Mouse (Mus musculus) C2C12 (cell line): ENCODE data around the gene Kansl1l. TPM values are rescaled to one million over a fixed set of nuclear protein-coding genes. Genes with fewer than 3 reads are reported as not detected.

ENCODE experiments used
- H3K27me3 ChIP-seq: one replicate; pipeline ENCODE4 v1.6.1; 2011; ENCODE audit not compliant: control insufficient read depth, insufficient read depth, insufficient read length
- H3K36me3 ChIP-seq: one replicate; pipeline ENCODE4 v1.6.1; 2011; ENCODE audit not compliant: control insufficient read depth, insufficient read depth
- H3K4me3 ChIP-seq: one replicate; pipeline ENCODE4 v1.5.1; 2011; ENCODE audit warnings: mild to moderate bottlenecking, control low read depth; ENCODE audit not compliant: poor library complexity, insufficient read depth, severe bottlenecking
- H3K79me2 ChIP-seq: one replicate; pipeline ENCODE4 v1.6.1; 2011; ENCODE audit not compliant: control insufficient read depth, insufficient read depth
- H3K79me3 ChIP-seq: one replicate; pipeline ENCODE4 v1.6.1; 2011; ENCODE audit warnings: low read depth, control low read depth
- H3ac ChIP-seq: one replicate; pipeline ENCODE3; 2011; ENCODE audit warnings: low read depth; ENCODE audit not compliant: control insufficient read depth, insufficient read length
- CEBPB ChIP-seq: IDR thresholded peaks from one replicate; pipeline ENCODE4 v1.6.1; 2011; ENCODE audit warnings: low read depth, mild to moderate bottlenecking, control low read depth, moderate library complexity
- CTCF ChIP-seq: IDR thresholded peaks from one replicate; pipeline ENCODE4 v1.5.1; 2011; ENCODE audit not compliant: control insufficient read depth, insufficient read depth, insufficient read length
- FOSL1 ChIP-seq: IDR thresholded peaks from one replicate; pipeline ENCODE4 v1.8.0; 2011; ENCODE audit warnings: mild to moderate bottlenecking, low read length; ENCODE audit not compliant: poor library complexity, insufficient read depth, severe bottlenecking
- MAX ChIP-seq: IDR thresholded peaks from one replicate; pipeline ENCODE4 v1.6.1; 2011; ENCODE audit warnings: mild to moderate bottlenecking, control low read depth
- MYOD1 ChIP-seq: IDR thresholded peaks from one replicate; pipeline ENCODE4 v1.6.1; 2011; ENCODE audit warnings: low read depth; ENCODE audit not compliant: control insufficient read depth, insufficient read length
- MYOG ChIP-seq: IDR thresholded peaks from one replicate; pipeline ENCODE4 v1.6.1; 2011; ENCODE audit not compliant: control insufficient read depth, insufficient read length; ENCODE audit errors: extremely low read depth
- USF1 ChIP-seq: IDR thresholded peaks from one replicate; pipeline ENCODE4 v1.6.1; 2011; ENCODE audit warnings: low read depth, mild to moderate bottlenecking, control low read depth, moderate library complexity
- polyA plus RNA-seq: library from polyadenylated mRNA; unstranded; fragments of >200 nt; fragmentation: generic; extraction: Trizol; gene quantifications from one replicate; pipeline ENCODE4 v1.2.1, GENCODE M21; 2012; ENCODE audit warnings: missing spikeins

The Kansl1l gene
- polyA plus RNA-seq, 1 experiment = 1.9 TPM

DNA sequence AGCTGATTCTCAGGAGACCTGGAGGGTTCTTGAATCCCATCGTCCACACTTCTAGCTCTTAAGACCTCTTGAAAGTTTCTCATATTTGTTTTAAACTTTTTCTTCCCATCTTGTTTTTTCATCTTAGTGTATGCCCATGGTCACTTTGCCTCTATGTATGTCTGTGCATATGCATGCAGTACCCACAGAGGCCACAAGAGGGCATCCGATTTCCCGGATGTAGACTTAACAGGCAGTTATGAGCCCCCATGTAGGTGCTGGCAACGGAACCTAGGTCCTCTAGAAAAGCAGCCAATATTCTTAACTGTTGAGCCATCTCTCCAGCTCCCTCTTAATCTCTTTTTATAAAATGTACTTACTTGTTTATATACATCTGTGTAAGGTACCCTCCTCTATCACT is 30.1 kb upstream of the Kansl1l start:
- Histone ChIP-seq H3K79me3 (peaks cover 2% of the 10 kb centered on the region), H3ac (no peak overlapping the region), H3K36me3 (peaks cover 35% of the 10 kb centered on the region), H3K4me3 (no peak overlapping the region), H3K27me3 (no peaks in the 10 kb centered on the region), H3K79me2 (no peaks in the 10 kb centered on the region)
- TF ChIP-seq FOSL1 (no peak), MYOG (no peak), CTCF (no peak), MAX (no peak), MYOD1 (no peak), USF1 (no peak), CEBPB (no peak)

DNA sequence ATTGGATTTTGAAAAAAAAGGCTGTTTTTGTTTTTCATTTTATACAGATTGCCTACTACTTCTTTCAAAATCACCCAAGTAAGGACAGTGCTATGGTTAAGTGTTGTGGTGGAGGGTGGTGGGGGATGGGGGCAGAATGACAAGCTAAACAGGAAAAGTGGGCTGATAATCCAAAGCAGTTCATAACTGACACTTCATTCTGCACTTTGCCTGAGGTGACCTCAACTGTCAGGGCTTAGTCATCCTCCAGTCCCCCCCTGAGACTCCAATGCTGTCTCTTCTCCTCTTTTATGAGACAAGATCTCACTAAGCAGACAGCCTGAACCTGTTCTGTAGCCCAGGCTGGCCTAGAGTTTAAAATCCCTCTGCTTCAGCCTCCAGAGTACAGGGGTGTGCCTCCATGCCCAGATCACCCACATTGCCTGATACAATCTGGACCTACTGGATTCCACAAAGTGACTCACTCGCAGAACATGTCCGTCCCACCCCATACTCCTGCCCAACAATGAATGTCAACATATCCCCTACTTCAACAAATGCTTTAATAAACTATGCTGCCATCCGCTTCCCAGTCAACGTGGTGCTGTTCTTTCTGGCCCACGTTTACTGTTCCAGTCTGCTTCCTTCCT is 28.4 kb upstream of the Kansl1l start:
- H3K36me3 ChIP-seq = peaks cover 44% of the 10 kb centered on the region
- peaks cover 1% of the 10 kb centered on the region for H3K79me3 ChIP-seq
- no peak for TF ChIP-seq CEBPB
- H3K27me3 ChIP-seq = no peaks in the 10 kb centered on the region
- H3K4me3 ChIP-seq = no peak overlapping the region
- no peaks in the 10 kb centered on the region for H3K79me2 ChIP-seq
- no peak overlapping the region for H3ac ChIP-seq

DNA sequence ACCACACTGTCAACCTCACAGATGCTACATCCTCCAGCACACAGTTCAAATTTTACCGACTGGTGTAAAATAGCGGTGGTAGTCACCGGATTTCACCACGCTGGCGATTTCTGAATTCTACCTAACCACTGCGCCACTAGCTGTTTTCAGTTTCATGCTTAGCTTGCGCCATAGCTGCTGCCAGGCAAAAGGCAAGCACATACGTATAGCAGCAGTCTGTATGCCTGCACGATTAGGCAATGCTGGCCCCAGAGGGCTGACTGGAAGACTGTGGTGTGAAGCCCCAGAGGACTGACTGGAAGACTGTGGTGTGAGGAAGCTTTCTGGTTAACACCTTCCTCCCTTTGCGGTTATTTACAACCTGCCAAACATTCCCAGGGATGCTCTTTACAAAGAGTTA is 24.6 kb upstream of the Kansl1l start:
- Histone ChIP-seq H3K79me2 (no peaks in the 10 kb centered on the region), H3K4me3 (no peak overlapping the region), H3K36me3 (peaks cover 40% of the 10 kb centered on the region), H3ac (no peak overlapping the region), H3K27me3 (no peaks in the 10 kb centered on the region), H3K79me3 (no peaks in the 10 kb centered on the region)
- TF ChIP-seq MYOG (no peak), USF1 (no peak), CEBPB (no peak), MAX (no peak)

DNA sequence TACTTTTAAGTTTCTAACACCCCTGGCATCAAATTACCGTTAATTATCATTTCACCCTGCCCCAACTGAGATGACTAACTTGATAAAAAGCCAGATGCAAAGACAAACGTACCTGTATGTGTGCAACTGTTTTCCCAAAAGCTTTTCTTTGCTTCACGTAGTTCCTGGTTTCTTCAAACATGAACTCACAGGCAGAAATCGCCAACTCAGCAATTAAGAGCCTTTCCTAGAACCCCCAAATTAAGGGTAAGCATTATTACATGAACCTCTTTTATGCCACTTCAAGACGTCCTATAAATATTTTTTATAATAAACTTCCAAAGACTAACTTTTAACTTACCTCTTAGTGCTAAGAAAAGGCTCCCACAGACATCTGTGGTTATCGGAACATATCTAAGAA is 24.1 kb upstream of the Kansl1l start:
- no peak overlapping the region for H3K4me3 ChIP-seq
- peaks cover 36% of the 10 kb centered on the region for H3K36me3 ChIP-seq
- no peak overlapping the region for H3ac ChIP-seq
- no peaks in the 10 kb centered on the region for H3K79me3 ChIP-seq
- H3K79me2 ChIP-seq = no peaks in the 10 kb centered on the region
- H3K27me3 ChIP-seq = no peaks in the 10 kb centered on the region
- TF ChIP-seq CTCF (no peak), USF1 (no peak), CEBPB (no peak), MAX (no peak), FOSL1 (no peak), MYOD1 (no peak), MYOG (no peak)

DNA sequence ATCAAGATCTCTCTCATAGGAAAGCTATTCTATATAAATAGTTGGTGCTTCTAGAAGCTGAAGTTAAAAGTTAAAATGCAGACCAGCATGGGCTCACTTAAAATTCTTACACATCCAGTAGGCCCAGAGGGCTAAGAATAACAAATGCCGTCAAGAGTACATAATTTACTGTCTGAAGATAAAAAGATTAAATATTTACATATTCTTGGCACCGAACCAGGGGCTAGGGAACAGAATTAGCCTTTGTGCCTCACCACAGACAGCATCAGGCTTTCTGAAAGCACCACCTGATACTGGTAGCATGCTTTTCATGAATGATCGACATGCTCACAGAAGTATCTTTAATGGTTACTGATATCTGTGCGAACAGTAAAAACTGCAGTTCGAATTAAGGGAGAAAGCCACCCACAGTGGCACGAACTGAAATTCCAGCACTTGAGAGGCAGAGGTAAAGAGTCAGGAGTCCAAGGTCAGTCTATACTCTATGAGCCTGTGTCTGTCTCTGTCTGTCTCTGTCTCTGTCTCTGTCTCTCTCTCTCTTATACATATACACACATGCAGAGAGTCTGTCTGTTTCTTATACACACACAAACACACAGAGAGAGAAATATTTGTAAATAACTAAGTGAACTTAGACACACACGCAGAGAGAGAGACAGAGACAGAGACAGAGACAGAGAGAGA is 22.5 kb upstream of the Kansl1l start:
- Histone ChIP-seq H3K36me3 (peaks cover 35% of the 10 kb centered on the region), H3K27me3 (no peaks in the 10 kb centered on the region), H3K79me2 (no peaks in the 10 kb centered on the region), H3K4me3 (no peak overlapping the region), H3K79me3 (no peaks in the 10 kb centered on the region), H3ac (no peak overlapping the region)
- no peak for TF ChIP-seq USF1
- TF ChIP-seq MYOD1 = no peak
- no peak for TF ChIP-seq MAX
- TF ChIP-seq MYOG = no peak
- no peak for TF ChIP-seq FOSL1
- no peak for TF ChIP-seq CTCF
- TF ChIP-seq CEBPB = no peak

DNA sequence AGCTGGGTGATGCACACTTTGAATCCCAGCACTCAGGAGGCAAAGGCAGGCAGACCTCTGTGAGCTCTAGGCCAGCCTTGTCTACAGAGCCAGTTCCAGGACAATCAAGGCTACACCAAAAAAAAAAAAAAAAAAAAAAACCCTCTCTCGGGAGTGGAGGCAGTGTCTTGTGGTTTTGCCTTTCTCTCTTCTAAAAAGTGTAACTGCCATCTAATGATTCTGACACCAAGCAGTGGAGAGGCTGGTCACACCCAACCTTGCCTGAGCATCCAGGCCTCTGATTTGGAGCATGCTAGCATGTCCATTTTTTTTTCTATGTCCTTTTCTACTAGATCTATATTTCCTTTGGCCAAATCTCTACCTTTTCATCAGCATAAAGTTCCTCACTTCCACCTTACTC is 21.8 kb upstream of the Kansl1l start:
- TF ChIP-seq MAX = no peak
- no peak for TF ChIP-seq MYOG
- TF ChIP-seq MYOD1 = no peak
- no peak for TF ChIP-seq USF1
- no peak for TF ChIP-seq FOSL1
- no peak for TF ChIP-seq CEBPB
- TF ChIP-seq CTCF = no peak
- H3K79me2 ChIP-seq = no peaks in the 10 kb centered on the region
- H3K4me3 ChIP-seq = no peak overlapping the region
- H3K27me3 ChIP-seq = no peaks in the 10 kb centered on the region
- peaks cover 40% of the 10 kb centered on the region for H3K36me3 ChIP-seq
- H3K79me3 ChIP-seq = no peaks in the 10 kb centered on the region
- H3ac ChIP-seq = no peak overlapping the region
